Mouse (Mus musculus): ENCODE measurements around the gene Pelo.

DNA sequence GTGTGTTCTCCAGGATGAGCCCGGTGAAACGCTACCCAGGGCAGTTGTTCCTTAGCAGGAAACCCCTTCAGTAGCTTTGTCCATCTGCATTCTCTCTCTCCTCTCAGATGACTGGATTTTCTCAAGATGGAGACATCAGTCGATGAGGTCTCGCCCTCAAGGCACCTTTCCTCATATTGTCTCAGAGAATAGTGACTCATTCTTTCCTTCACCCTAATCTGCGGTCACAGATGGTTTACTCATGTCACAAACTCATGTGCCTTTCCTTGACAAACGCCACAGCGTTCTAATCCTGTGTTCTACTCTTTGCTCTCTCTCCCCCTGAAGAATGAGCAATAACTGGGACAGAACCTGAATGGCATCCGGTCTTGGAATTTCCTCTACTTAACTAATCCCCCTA lies 17.4 kb upstream of the Pelo start:
- TF ChIP-seq CTCF (conservative IDR thresholded peaks at IDR 0.05; ENCODE audit: low read length) (no peak), POU5F1 (IDR thresholded peaks at IDR 0.05; ENCODE audit: borderline replicate concordance, low read length) (no peak)

Measured in E14TG2a.4 (cell line).